Mouse (Mus musculus): Measurements from ENCODE around the gene Lyl1.

Lyl1 gene

GRCm38 (mm10) chr8:84700941-84701911 is at the start of gene Lyl1:
Lyl1 (plus strand) TSS chr8:84701457.
- in situ Hi-C loops (cut with MboI, MseI), result no loop called here

GRCm38 (mm10) chr8:84653092-84653631 is 48.1 kb upstream of the Lyl1 start:
- in situ Hi-C loops (cut with MboI, MseI), result no loop called here

- in situ Hi-C loops (cut with MboI, MseI), result no loop called here
Observed at GRCm38 (mm10) chr8:84654597-84654996, 46.7 kb upstream of the Lyl1 start.

GRCm38 (mm10) chr8:84655336-84656190 is 45.7 kb upstream of the Lyl1 start:
- in situ Hi-C loops (cut with MboI, MseI), result no loop called here

DNA sequence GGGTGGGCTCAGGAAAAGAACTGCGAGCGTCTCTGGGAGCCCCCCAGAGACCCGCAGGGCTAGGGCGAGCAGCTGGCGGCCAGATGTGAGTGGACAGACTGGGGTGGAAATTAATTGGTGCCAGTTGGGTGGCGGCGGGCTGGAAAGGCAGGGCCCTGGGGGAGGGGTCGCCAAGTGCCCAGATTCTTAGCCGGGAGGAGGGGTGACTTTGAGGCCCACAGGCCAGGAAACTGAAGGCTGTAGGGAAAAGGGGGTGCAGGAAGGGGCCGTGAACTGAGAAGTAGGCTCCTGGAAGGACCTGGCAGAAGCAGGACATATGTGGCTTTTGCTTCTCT is 45.1 kb upstream of the Lyl1 start:
- in situ Hi-C loops (cut with MboI, MseI), result no loop called here

GRCm38 (mm10) chr8:84656641-84657126 is 44.6 kb upstream of the Lyl1 start:
- in situ Hi-C loops (cut with MboI, MseI), result no loop called here

DNA sequence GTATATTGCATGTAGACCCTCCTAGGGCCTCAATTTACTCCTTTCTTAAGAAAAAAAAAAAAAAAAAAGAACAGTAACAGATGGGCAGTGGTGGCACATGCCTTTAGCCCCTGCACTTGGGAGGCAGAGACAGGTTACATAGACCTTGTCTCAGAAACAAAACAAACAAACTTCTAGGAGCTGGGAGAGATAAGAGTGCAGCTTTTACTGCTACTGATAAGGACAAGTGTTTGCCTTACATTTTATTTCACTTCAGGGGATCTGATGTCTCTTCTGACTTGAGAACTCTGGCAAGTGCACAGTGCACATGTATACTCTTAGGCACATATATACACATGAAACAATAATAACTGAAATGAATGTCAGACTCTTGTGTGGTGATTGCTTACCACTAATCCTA is 44.1 kb upstream of the Lyl1 start:
- in situ Hi-C loops (cut with MboI, MseI), result no loop called here

DNA sequence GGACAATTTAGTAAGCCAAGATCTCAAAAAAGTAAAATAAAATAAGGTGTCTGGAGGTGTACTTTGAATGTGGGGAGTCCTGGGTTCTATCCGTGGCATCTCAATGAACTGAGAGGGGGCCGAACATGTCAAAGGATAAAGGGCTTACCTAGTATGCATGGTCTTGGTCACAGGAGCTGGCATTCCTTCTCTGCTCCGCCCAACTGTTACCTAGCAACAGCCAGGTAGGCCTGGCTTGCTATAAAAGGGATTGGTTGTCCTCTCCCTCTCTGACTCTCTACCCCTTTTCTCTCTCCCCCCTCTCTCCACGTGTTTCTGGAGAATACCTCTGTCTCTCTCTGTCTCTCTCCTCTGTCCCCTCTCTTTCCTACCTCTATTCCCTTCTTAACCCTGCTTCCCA is 43.6 kb upstream of the Lyl1 start:
- in situ Hi-C loops (cut with MboI, MseI), result no loop called here

- in situ Hi-C loops (cut with MboI, MseI), result no loop called here
Observed at GRCm38 (mm10) chr8:84658951-84659350, 42.3 kb upstream of the Lyl1 start.

DNA sequence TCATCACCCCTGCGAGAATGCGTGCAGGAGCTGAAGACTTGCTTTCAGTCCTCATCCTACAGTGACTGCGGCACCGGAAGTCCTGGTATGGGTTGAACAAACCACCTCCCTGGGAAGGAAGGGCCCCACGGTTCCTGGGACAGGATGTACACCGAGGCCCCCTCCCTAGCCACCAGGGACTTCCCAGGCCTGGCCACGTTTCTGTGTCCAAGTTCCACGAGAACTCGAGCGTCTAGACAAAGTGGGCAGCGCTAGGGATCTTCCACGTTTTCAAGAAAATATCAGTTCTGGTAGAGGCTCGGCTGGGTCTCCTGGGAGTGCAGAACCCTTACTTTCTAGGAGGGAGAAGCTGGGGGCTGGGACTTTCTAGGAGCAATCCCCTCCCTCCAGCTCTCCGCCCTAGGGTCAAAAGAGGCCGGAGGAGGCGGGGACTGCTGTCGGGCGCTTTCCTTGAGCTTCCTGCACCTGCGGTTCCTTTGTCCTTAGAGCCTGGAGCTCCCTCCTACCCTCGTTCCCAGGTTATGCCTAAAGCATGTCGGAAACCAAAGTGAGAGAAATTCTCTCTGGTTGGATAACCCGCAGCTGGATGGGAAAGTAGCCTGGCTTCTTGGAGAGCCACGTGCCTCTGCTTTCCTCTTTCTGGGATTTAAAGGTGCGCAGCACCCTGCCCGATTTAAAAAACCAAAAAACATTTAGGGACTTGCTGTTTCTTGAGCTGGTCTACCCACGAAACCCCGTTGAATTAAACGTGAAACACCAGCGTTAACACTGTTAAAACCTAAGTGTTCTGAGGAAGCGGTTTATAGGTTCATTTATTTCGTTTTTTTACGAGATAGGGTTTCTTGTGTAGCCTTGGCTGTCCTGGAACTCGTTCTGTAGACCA is 41.1 kb upstream of the Lyl1 start:
- in situ Hi-C loops (cut with MboI, MseI), result loop anchor here (10.0 kb wide), 1 partner anchor 325 kb away; no protein-coding TSS in a partner anchor

GRCm38 (mm10) chr8:84660819-84661457 is 40.3 kb upstream of the Lyl1 start:
- in situ Hi-C loops (cut with MboI, MseI), result loop anchor here (10.0 kb wide), 1 partner anchor 324 kb away; no protein-coding TSS in a partner anchor

DNA sequence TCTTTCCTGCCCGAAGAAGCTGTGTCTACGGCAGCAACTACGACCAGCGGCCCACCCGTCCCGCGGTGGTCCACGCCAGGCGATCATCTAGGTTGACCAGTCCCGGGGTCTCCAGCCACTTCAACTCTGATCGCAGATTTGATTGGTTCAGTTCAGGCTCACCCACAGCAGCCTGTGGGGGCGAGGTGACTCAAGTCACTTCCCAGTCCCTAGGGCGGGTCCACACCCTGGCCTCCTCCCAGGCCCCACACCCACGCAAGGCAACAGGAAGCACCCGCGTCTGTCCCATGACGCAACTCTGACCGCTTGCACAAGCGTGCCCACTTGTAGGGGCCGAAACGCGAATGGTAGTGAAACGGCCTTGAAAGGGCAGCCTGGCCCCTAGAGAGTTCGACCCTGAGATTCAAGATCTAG is 39.8 kb upstream of the Lyl1 start:
- in situ Hi-C loops (cut with MboI, MseI), result loop anchor here (10.0 kb wide), 1 partner anchor 323 kb away; no protein-coding TSS in a partner anchor

- in situ Hi-C loops (cut with MboI, MseI), result loop anchor here (10.0 kb wide), 1 partner anchor 323 kb away; no protein-coding TSS in a partner anchor
Observed at GRCm38 (mm10) chr8:84661961-84662571, 39.2 kb upstream of the Lyl1 start.

DNA sequence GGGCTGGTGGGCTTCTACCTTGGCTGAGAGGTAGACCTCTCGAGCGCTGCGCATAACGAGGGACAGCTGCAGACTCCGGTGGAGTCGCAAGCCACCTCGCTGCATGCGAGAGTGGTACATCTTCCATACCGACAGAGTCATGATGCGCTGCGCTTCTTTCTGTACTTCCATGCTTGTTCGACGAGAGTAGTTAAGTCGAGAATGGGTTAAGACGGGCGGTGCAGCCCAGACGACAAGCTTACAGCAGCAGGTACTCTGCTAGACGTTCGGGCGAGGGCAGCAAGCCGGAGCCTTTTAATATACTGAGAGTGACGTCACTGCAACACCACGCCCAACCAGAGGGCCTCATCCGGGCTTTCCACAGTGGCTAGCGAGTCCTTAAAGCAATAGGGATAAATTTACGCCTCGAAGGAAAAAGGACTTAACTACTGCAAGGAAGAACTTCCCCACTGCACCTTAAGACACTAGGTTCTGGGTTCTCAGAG is 38.6 kb upstream of the Lyl1 start, which contains the start of gene Ier2:
Gene Ier2, minus strand, starts transcription at position 272 of the 485 bp plus-strand sequence.
- in situ Hi-C loops (cut with MboI, MseI), result loop anchor here (10.0 kb wide), 1 partner anchor 322 kb away; no protein-coding TSS in a partner anchor

- in situ Hi-C loops (cut with MboI, MseI), result loop anchor here (10.0 kb wide), 1 partner anchor 321 kb away; no protein-coding TSS in a partner anchor
Observed at GRCm38 (mm10) chr8:84663483-84664327, 37.6 kb upstream of the Lyl1 start.

GRCm38 (mm10) chr8:84664566-84665384 is 36.5 kb upstream of the Lyl1 start:
- in situ Hi-C loops (cut with MboI, MseI), result loop anchor here (10.0 kb wide), 1 partner anchor 320 kb away; no protein-coding TSS in a partner anchor

DNA sequence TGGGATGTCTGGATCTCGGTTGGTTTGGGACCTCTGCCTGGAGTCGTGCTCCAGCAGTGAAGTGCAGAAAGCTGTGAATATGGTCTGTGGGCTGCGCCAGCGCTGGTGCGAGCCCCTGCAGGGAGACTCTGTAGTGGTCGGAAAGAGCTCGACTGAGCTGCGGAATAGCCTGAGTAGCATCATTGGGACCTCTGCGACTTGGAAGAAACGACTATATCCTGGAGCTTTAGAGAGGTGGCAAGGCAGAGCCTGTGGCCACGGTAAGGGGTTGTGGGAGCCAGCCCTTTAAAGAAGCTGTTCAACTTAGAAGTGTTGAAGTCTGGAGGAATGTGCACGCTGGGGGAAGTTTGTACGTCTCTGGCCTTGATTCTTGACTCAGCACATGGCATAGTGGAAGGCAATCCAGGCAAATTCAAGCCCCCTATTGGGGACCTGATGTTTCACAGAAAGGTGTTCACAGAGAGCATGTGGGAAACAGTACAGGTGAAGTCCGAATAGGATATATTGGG is 35.8 kb upstream of the Lyl1 start:
- in situ Hi-C loops (cut with MboI, MseI), result loop anchor here (10.0 kb wide), 1 partner anchor 319 kb away; no protein-coding TSS in a partner anchor
